Mouse (Mus musculus) lung, embryonic 14.5 days (tissue): ENCODE results near the gene Wbp1l. TPM values are rescaled to one million over a fixed set of nuclear protein-coding genes. Genes with fewer than 3 reads are reported as not detected.

Experiments used
- ATAC-seq: fragments of 200-750 bp; cut with Nextera tagmentation; 2 replicates; pipeline ENCODE4 v1.8.0; 2017; ENCODE audit warnings: mild to moderate bottlenecking, moderate TSS enrichment, moderate library complexity; ENCODE audit not compliant: insufficient read depth
- DNase-seq: peaks from one replicate; pipeline ENCODE4 v3.0.0-alpha.2; 2015
- H3K27ac ChIP-seq: fragments of 300-500 bp; sonication (generic); 2 replicates; pipeline ENCODE4 v1.5.1; 2014; ENCODE audit warnings: low read depth, mild to moderate bottlenecking, moderate library complexity
- H3K27me3 ChIP-seq: fragments of 300-500 bp; sonication (generic); 2 replicates; pipeline ENCODE4 v1.6.1; 2014; ENCODE audit warnings: low read length, control low read depth; ENCODE audit not compliant: insufficient read depth
- H3K36me3 ChIP-seq: fragments of 300-500 bp; sonication (generic); 2 replicates; pipeline ENCODE4 v1.6.1; 2014; ENCODE audit warnings: control low read depth; ENCODE audit not compliant: insufficient read depth
- H3K4me1 ChIP-seq: fragments of 300-500 bp; sonication (generic); 2 replicates; pipeline ENCODE4 v1.6.1; 2014; ENCODE audit warnings: antibody characterized with exemption, control low read depth; ENCODE audit not compliant: insufficient read depth
- H3K4me2 ChIP-seq: fragments of 300-500 bp; sonication (generic); 2 replicates; pipeline ENCODE4 v1.6.1; 2014; ENCODE audit warnings: mild to moderate bottlenecking
- H3K4me3 ChIP-seq: fragments of 300-500 bp; sonication (generic); 2 replicates; pipeline ENCODE4 v1.5.1; 2014; ENCODE audit warnings: low read depth, low read length
- H3K9ac ChIP-seq: fragments of 300-500 bp; sonication (generic); 2 replicates; pipeline ENCODE4 v1.6.1; 2014
- H3K9me3 ChIP-seq: fragments of 300-500 bp; sonication (generic); 2 replicates; pipeline ENCODE4 v1.6.1; 2016; ENCODE audit warnings: low read depth, low read length, control low read depth
- CTCF ChIP-seq: IDR thresholded peaks from 2 replicates; pipeline ENCODE4 v1.5.1; 2016; ENCODE audit warnings: antibody characterized with exemption, low read depth
- WGBS: fragments of 180-500 bp; shearing (Covaris S2); extraction: QIAGEN DNeasy Blood & Tissue Kit; methylation state at CpG from one replicate; pipeline ENCODE4 v1.1.7; 2014; 5-methylcytosine and 5-hydroxymethylcytosine counted together
- polyA plus RNA-seq: library from polyadenylated mRNA; unstranded; fragments of >200 nt; fragmentation: Nextera tagmentation; extraction: Ambion mirVana; gene quantifications from 2 replicates; pipeline ENCODE4 v1.2.1, GENCODE M21; 2014

The Wbp1l gene
- polyA plus RNA-seq, 1 experiment from 2014 or later, result 43.1 TPM

- Histone ChIP-seq H3K4me3 (no peak overlapping the region), H3K9ac (peak overlapping the region; percentile 29; the same call in 1 of the 2 replicates), H3K9me3 (no peaks in the 10 kb centered on the region), H3K4me1 (peaks cover 44% of the 10 kb centered on the region), H3K27me3 (no peaks in the 10 kb centered on the region), H3K36me3 (peaks cover 40% of the 10 kb centered on the region), H3K27ac (peak overlapping the region; percentile 90), H3K4me2 (peak overlapping the region; percentile 46)
- peak; percentile 83 for DNase-seq
- ATAC-seq, result peak; percentile 64
- no peak for TF ChIP-seq CTCF
- 19% methylated on average over 19 of the region's 19 CpGs for WGBS
These were observed 42.7 kb downstream of the Wbp1l start for GRCm38 (mm10) chr19:46641420-46642085.

- no peak overlapping the region for H3K4me3 ChIP-seq
- no peaks in the 10 kb centered on the region for H3K27me3 ChIP-seq
- H3K9ac ChIP-seq, result peak overlapping the region; percentile 21; the same call in 1 of the 2 replicates
- DNase-seq, result peak; percentile 71
- H3K4me1 ChIP-seq, result peaks cover 44% of the 10 kb centered on the region
- peak overlapping the region; percentile 90 for H3K27ac ChIP-seq
- no peak for TF ChIP-seq CTCF
- peaks cover 44% of the 10 kb centered on the region for H3K36me3 ChIP-seq
- 33% methylated on average over 22 of the region's 22 CpGs for WGBS
- H3K9me3 ChIP-seq, result no peaks in the 10 kb centered on the region
- ATAC-seq, result peak; percentile 36; the same call in 1 of the 2 replicates
- H3K4me2 ChIP-seq, result peak overlapping the region; percentile 46
These were observed 43.4 kb downstream of the Wbp1l start for GRCm38 (mm10) chr19:46642136-46642753.

DNA sequence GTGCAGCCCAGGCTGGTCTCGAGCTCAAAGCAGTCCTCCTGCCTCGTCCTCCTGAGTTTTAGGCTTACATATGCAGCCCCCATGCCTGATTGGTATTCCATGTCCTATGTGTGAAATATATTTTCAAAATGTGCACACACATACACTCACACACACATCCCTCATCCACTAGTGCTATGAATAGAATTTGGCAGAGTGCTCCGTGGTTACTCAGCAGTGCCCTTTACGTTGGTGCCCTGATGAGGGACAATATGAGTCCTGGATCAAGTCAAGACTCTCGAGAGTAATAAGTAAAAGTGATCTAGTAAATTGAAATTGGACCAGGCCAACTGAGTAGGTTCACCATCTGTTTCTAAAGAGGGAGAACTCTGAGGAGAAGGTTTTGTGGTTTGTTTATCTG, 44.4 kb downstream of the Wbp1l start:
- H3K27me3 ChIP-seq, result no peaks in the 10 kb centered on the region
- H3K4me3 ChIP-seq, result no peak overlapping the region
- ATAC-seq, result no peak
- DNase-seq, result no peak
- H3K4me2 ChIP-seq, result no peak overlapping the region
- H3K9ac ChIP-seq, result no peak overlapping the region
- 65% methylated on average over 5 of the region's 5 CpGs for WGBS
- no peak for TF ChIP-seq CTCF
- H3K9me3 ChIP-seq, result no peaks in the 10 kb centered on the region
- no peak overlapping the region for H3K27ac ChIP-seq
- peaks cover 44% of the 10 kb centered on the region for H3K4me1 ChIP-seq
- peaks cover 44% of the 10 kb centered on the region for H3K36me3 ChIP-seq

DNA sequence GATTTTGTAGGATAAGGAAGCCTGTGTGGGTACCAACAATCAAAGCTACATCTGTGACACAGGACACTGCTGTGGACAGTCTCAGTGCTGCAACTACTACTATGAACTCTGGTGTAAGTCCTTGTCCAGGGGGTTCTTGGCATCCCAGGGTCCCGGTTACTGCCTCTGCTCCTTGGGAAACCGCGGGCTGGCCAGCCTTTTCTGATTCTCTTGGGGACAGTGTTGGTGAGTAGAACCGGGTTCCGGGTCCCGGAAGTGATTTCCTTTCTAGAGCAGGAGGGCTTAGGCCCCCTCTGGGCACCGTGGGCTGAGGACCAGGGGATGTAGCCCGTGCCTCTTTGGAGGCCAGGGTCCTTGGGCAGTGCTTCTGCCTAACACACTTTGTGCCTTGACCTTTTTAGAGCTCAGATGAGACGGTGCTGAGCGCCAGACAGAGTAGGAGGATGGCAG, 45.5 kb downstream of the Wbp1l start:
- H3K9me3 ChIP-seq, result no peaks in the 10 kb centered on the region
- ATAC-seq (no peak), DNase-seq (no peak)
- H3K4me1 ChIP-seq, result peaks cover 44% of the 10 kb centered on the region
- no peak overlapping the region for H3K4me2 ChIP-seq
- 70% methylated on average over 10 of the region's 10 CpGs for WGBS
- peak overlapping the region; percentile 11; the same call in 1 of the 2 replicates for H3K9ac ChIP-seq
- no peak overlapping the region for H3K4me3 ChIP-seq
- peaks cover 43% of the 10 kb centered on the region for H3K36me3 ChIP-seq
- peak overlapping the region; percentile 75; the same call in 1 of the 2 replicates for H3K27ac ChIP-seq
- no peaks in the 10 kb centered on the region for H3K27me3 ChIP-seq
- TF ChIP-seq CTCF, result no peak

DNA sequence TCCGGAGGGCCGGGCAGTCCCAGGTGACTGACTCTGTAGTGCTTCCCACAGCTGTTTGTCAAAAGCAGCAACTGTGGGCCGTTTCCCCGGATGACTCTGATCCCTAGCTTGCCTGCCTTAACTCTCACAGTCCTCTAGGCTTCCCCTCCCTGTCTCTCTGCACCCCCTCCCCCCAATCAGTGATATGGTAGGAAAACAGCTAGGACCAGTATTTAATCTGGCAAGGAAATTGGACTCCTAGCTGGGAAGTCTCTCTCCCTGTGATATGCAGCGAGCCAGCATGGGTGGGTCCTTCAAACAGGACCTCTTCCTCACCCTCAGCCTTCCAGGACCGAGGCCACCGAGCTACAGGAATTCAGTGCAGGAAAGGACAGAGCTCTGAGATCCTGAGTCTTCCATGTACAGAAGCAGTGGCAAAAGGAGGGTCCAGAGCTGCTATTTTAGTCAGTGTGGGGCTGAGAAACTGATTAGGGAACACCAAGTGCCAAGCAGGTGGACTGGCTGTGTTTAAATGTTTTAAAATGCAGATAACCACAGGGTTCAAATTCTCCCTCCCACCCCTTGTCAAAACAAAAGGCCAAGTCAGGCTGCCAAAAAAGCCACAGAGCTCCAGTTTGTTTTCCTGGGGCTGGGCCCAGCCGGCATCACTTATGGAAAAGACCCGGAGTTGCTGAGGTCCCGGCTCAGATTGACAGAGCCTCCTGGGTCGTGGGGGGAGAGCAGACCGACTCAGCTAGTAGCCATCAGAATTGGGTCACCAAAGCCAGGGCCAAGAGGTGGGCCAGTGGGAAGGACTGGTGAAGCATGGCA, 46.1 kb downstream of the Wbp1l start:
- WGBS, result 20% methylated on average over 12 of the region's 12 CpGs
- peaks cover 44% of the 10 kb centered on the region for H3K4me1 ChIP-seq
- H3K9ac ChIP-seq, result peak overlapping the region; percentile 11
- ATAC-seq, result no peak
- no peak overlapping the region for H3K4me3 ChIP-seq
- no peaks in the 10 kb centered on the region for H3K27me3 ChIP-seq
- TF ChIP-seq CTCF, result no peak
- H3K27ac ChIP-seq, result peak overlapping the region; percentile 75; the same call in 1 of the 2 replicates
- no peak overlapping the region; the same call in 1 of the 2 replicates for H3K4me2 ChIP-seq
- peak; percentile 56 for DNase-seq
- H3K36me3 ChIP-seq, result peaks cover 39% of the 10 kb centered on the region
- no peaks in the 10 kb centered on the region for H3K9me3 ChIP-seq

GRCm38 (mm10) chr19:46646041-46646481, 47.2 kb downstream of the Wbp1l start:
- TF ChIP-seq CTCF, result no peak
- H3K4me1 ChIP-seq, result peaks cover 39% of the 10 kb centered on the region
- H3K9me3 ChIP-seq, result no peaks in the 10 kb centered on the region
- no peak overlapping the region; the same call in 1 of the 2 replicates for H3K9ac ChIP-seq
- WGBS, result 81% methylated on average over 12 of the region's 12 CpGs
- H3K4me3 ChIP-seq, result no peak overlapping the region
- no peak overlapping the region for H3K27ac ChIP-seq
- DNase-seq (no peak), ATAC-seq (no peak)
- H3K4me2 ChIP-seq, result no peak overlapping the region
- no peaks in the 10 kb centered on the region for H3K27me3 ChIP-seq
- H3K36me3 ChIP-seq, result peaks cover 39% of the 10 kb centered on the region

DNA sequence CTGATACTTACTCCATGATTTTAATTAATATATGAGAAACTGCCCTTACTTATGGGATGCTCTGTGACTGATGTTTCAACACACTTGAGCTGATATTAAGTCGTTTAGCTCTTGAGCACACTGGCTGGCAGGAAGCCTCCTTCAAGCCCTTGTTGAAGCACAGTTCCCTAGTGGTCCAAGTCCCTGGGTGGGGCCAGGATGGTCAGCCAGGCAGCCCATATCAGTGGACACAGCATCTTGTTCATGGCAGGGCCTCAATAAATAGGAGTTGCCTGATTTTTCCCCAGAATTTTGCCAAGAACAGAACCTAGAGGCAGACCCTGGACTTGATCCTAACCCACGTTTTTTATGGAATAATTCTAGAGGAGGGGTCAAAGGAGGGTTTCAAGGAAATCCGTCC, 48.4 kb downstream of the Wbp1l start:
- DNase-seq, result no peak
- WGBS, result 53% methylated on average over 3 of the region's 3 CpGs
- no peaks in the 10 kb centered on the region for H3K9me3 ChIP-seq
- H3K27ac ChIP-seq, result no peak overlapping the region
- TF ChIP-seq CTCF, result no peak
- H3K4me2 ChIP-seq, result no peak overlapping the region
- ATAC-seq, result no peak
- no peak overlapping the region for H3K4me3 ChIP-seq
- H3K36me3 ChIP-seq, result peaks cover 46% of the 10 kb centered on the region
- no peak overlapping the region for H3K9ac ChIP-seq
- H3K4me1 ChIP-seq, result peaks cover 27% of the 10 kb centered on the region
- H3K27me3 ChIP-seq, result no peaks in the 10 kb centered on the region
